Mouse (Mus musculus) brain, embryonic 14.5 days (tissue): ENCODE data around the gene Mrpl14.

Source experiments
- CTCF ChIP-seq: fragments of 200-500 bp; IDR thresholded peaks from 2 replicates; pipeline ENCODE4 v1.5.1; 2012; ENCODE audit warnings: inconsistent platforms, mild to moderate bottlenecking, moderate library complexity, borderline replicate concordance; ENCODE audit not compliant: insufficient read depth, insufficient read length; ENCODE audit errors: extremely low read depth
- POLR2A ChIP-seq: fragments of 200-500 bp; IDR thresholded peaks from 2 replicates; pipeline ENCODE4 v1.6.1; 2012; ENCODE audit warnings: mild to moderate bottlenecking, inconsistent platforms, borderline replicate concordance; ENCODE audit not compliant: poor library complexity, insufficient read depth, insufficient read length, severe bottlenecking; ENCODE audit errors: extremely low read depth

- TF ChIP-seq CTCF (no peak), POLR2A (no peak)
These were observed 3.9 kb downstream of the Mrpl14 start for GRCm38 (mm10) chr17:45690044-45690443.
